7 mouse cellular contexts compared by ENCODE assay signal in the genomic region with DNA sequence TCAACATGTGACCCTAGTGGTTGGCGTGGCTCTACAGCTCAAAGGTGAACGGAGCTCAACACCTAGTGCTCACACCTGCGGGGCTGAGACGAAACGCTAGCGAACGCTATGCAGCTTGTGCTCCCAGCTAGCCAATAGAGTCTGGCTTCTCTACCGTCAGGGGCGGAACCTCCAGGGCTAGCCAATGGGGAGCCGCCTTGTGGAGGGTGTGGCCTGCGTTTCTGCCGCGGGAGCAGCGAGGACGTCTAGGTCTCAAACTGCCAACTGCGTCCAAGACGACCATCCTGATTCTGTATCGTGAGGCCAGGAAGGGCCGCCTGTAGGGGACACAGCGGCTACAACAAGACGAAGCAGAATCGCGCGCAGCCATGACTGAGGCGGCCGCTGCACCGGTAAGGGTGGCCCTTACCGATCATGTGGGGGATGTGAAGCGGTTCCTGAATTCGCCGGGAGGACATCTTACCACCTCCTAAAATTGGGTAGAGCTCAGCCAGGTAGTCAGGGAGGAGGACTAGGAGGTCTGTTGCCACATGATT. TPM values are rescaled to one million over a fixed set of nuclear protein-coding genes. Genes with fewer than 3 reads are reported as not detected.
DNase-seq lines count a peak whose midpoint lies in the region; ATAC-seq lines count a peak whose summit lies in the region.

A gene (plus strand): TSS at position 200 of the 536 bp plus-strand sequence.

- peak within 1 kb of the TSS; percentile 72 for H3K27ac ChIP-seq in intestine, embryonic 15.5 days
- H3K27ac ChIP-seq in midbrain, embryonic 10.5 days (replicated peaks) = peak within 1 kb of the TSS; percentile 79

- peak within 1 kb of the TSS; percentile 84 for H3K4me2 ChIP-seq in intestine, embryonic 15.5 days (replicated peaks)

- no peaks in the 10 kb centered on the region for H3K27me3 ChIP-seq in intestine, embryonic 15.5 days (replicated peaks)
- peaks cover 9% of the 10 kb centered on the region; the same call in 1 of the 2 replicates for H3K27me3 ChIP-seq in midbrain, embryonic 10.5 days (ENCODE audit: low read depth, poor library complexity, severe bottlenecking)

- peak within 1 kb of the TSS; percentile 65 for H3K4me3 ChIP-seq in intestine, embryonic 15.5 days (replicated peaks)
- H3K4me3 ChIP-seq in midbrain, embryonic 10.5 days = peak within 1 kb of the TSS; percentile 76

- H3K9me3 ChIP-seq in intestine, embryonic 15.5 days = no peaks in the 10 kb centered on the region
- no peaks in the 10 kb centered on the region for H3K9me3 ChIP-seq in midbrain, embryonic 10.5 days (replicated peaks)

- intact Hi-C loops in gastrocnemius, postnatal 36 days (cut with DNase I) = no loop called here
- intact Hi-C loops in left cerebral cortex, postnatal 25 days (cut with DNase I) = no loop called here

- H3K4me1 ChIP-seq in intestine, embryonic 15.5 days (replicated peaks) = 0 out of 2 replicates have a peak, but pooled peaks cover 10% of the 10 kb centered on the region
- peaks cover 11% of the 10 kb centered on the region for H3K4me1 ChIP-seq in midbrain, embryonic 10.5 days

- ATAC-seq in intestine, embryonic 15.5 days = peak; percentile 100

- no peaks in the 10 kb centered on the region for H3K36me3 ChIP-seq in intestine, embryonic 15.5 days
- 0 out of 2 replicates have a peak, but pooled peaks cover 15% of the 10 kb centered on the region for H3K36me3 ChIP-seq in midbrain, embryonic 10.5 days

- whole genome bisulfite sequencing in intestine, embryonic 15.5 days = under 1% methylated on average over 31 of the region's 31 CpGs
- WGBS in midbrain, embryonic 10.5 days = under 1% methylated on average over 31 of the region's 31 CpGs

- H3K9ac ChIP-seq in intestine, embryonic 15.5 days = peak within 1 kb of the TSS; percentile 75

- DNase-seq in adrenal gland, adult 2 months = peak; percentile 97
- peak; percentile 79 for DNase-seq in embryo, embryonic 11.5 days (ENCODE audit: low read depth, low spot score)
- peak; percentile 90 to 92 for DNase-seq in gastrocnemius, postnatal 36 days
- DNase-seq in left cerebral cortex, postnatal 25 days (ENCODE audit: low spot score in 2 of 2) = peak; percentile 92 to 98
- peak; percentile 93 for DNase-seq in midbrain, embryonic 10.5 days (ENCODE audit: low spot score)
- peak; percentile 90 for DNase-seq in right cerebral cortex, postnatal 4 days

RNA-seq across cellular contexts. Expression of the gene that starts here (rescaled TPM):
- total RNA-seq in adrenal gland, adult 2 months (2021) = 1 to 10 TPM; 3.8 to 8.6 TPM
- 10.4 and 11.6 TPM in 2 replicates for polyA plus RNA-seq in adrenal gland, adult 2 months (2012; rRNA removed)
- 1 to 10 TPM; 4.3 to 8.9 TPM for total RNA-seq in gastrocnemius, postnatal 36 days (2021)
- 9.1 and 9.4 TPM in 2 replicates for polyA plus RNA-seq in intestine, embryonic 15.5 days (2015; fragmentation: Nextera tagmentation; extraction: Ambion mirVana)
- 10 to 100 TPM; 19.4 to 19.7 TPM for total RNA-seq in left cerebral cortex, postnatal 25 days (2021)
- 6.8 and 7.5 TPM in 2 replicates for polyA plus RNA-seq in midbrain, embryonic 10.5 days (2016; fragmentation: Nextera tagmentation; extraction: Ambion mirVana)

Comparison
In these comparisons a context has a peak if more than half of its experiments do, and no peak if none do; other contexts are left out.
1. Peak in every context shown above with its lines: DNase-seq, ATAC-seq, H3K4me3 ChIP-seq and H3K27ac ChIP-seq.